Mouse (Mus musculus) cerebral cortex, adult 2 months (tissue): Measurements from ENCODE around the gene Tmco4.

ENCODE experiments used
- WGBS: fragments of 180-500 bp; shearing (Covaris S2); methylation state at CpG from one replicate; pipeline ENCODE4 v1.1.7; 2018; 5-methylcytosine and 5-hydroxymethylcytosine counted together

The Tmco4 gene

DNA sequence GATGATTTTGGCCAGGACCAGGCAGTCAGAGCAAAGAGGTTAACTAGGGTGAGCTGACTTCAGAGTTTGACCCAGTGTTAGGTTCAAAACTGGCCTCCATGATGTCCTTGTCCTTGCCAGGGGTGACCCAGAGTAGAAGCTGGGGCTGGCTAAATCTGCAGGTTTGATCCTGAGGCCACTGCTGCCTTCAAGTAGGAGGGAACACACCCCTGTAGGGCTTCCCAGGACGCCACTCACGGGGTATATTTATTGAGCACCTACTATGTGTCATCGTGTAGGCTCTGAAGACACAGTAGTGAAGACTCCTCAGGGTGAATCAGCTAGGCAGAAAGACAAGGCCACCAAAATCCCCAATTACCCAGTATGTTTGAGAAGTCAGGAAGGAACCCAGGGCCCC is 1.0 kb downstream of the Tmco4 start:
- 84% methylated on average over 3 of the region's 3 CpGs for WGBS

DNA sequence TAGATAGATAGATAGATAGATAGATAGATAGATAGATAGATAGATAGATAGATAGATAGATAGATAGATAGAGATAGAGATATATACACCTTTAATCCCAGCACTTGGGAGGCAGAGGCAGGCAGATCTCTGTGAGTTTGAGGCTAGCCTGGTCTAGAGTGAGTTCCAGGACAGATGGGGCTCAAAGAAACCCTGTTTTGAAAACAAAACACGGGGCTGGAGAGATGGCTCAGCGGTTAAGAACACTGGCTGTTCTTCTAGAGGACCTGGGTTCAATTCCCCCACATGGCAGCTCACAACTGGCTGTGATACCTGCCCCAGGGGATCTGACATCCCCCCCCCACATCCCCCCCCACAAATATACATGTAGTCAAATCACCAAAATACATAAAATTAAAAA is 1.9 kb downstream of the Tmco4 start:
- 89% methylated on average over 2 of the region's 2 CpGs for WGBS

DNA sequence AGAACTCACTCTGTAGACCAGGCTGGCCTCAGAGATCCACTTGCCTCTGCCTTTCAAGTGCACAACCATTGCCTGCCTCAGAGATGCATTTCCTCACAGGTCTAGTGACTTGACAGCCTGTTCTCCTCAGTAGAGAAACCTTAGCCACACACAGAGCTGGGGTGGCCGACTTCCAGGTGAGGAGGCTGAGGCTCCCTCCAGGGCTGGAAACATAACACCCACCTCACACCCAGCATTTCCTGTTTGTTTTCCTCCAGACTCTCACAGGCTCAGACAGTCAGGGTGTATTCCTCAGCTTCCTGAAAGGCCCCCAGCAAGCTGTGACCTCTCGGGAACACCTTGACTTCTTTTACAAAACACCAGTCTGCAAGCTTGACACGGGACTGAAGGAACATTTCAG is 2.5 kb downstream of the Tmco4 start:
- 74% methylated on average over 3 of the region's 3 CpGs for WGBS

DNA sequence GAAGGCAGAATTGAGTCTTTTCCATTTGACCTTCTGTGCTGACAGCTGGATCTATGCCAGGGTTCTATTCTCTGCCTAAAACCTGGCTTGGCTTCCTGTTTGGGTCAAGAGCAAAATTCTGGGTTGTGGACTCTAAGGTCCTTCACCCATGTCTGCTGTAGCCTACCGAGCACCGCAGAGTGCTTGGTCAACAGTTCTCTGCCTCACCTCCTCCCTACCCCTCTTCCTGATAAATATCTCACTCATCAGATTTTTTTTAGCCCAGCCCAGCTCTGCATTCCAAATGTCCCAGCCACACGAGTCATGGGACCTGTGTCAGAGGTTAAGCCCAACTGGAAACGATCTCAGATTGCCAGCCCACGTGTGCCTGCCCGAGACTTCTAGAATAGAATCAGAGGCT is 3.4 kb downstream of the Tmco4 start:
- 80% methylated on average over 6 of the region's 6 CpGs for WGBS

DNA sequence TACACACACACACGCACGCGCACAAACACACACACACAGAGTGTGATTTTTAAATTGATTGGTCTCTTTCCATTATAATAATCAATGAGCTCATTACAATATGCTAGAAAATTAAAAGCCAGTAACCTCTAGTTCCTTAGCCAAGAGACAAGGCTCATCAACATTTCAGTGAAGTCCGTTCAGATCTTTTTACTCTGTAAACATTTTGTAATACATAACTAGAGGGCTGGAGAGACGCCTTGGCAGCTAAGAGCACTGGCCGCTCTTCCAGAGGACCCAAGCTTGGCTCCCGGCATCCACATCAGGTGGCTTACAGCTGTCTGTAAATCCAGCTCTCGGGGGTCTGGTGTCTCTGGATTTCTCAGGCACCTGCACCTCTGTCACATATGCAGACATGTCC is 7.3 kb downstream of the Tmco4 start:
- WGBS = 90% methylated on average over 8 of the region's 8 CpGs

DNA sequence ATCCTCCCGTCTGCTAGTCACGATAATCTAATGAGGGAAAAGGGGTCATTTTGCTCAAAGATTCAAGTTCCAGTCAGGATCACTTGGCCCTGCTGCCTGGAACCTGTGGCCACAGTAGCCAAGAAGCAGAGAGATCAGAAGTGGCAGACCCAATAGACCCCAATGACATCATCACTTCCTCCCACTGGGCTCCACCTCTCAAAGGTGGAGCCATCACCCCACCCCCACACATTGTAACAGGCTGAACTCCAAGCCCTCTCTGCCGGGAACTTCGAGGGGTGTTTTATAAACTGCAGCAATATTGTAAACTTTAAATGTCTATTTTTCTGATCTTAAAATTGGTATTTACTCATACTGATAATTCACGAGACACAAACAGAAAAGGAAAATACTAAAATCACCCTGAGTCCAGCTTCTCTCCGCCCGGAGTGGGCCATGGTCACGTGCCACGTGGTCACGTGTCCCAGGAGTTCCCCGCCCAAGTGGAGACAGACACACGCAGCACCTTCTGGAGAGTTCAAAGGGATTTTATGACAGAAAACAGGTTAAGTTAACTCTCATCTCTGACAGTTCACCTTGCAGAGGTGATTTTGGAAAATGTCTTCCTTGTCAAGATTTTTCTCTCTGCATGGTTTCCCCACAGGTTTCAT is 8.2 kb downstream of the Tmco4 start:
- 44% methylated on average over 12 of the region's 12 CpGs for WGBS

DNA sequence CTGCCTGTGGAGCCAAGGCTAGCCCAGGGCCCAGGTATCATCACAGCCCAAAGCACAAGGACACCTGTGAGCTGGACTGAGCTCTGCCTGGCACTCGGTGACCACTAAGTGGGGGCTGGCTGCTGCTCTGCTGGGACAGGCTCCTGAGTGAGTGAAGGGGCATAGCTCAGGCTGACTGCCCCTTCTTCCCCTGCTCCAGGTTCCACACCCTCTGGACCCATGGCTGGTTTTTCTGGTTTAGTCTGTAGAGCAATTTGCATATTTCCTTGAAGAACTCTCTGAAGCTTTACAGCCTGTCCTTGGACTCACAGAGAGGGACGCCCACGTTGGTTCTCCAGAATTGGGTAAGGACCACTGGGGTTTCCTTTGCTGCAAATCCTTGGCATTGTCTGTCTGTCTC is 10.7 kb downstream of the Tmco4 start:
- WGBS = 76% methylated on average over 3 of the region's 3 CpGs

DNA sequence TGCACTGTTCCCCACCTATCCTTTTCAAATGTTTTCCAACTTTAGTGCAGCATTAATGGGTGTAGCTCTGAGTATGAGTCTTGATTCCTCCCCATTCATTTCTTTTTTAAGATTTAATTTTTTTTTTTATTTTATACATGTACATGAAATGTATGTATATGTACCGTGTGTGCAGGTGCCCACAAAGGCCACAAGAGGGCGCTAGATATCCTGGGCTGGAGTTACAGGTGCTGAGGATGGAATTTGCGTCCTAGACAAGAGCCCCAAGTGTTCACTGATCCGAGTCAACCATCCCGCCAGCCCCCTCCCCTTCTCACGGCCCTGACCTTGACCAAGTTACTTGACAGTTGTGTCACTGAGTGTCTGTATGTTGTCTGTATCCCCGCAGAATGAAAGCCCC is 12.1 kb downstream of the Tmco4 start:
- WGBS = 81% methylated on average over 7 of the region's 7 CpGs

DNA sequence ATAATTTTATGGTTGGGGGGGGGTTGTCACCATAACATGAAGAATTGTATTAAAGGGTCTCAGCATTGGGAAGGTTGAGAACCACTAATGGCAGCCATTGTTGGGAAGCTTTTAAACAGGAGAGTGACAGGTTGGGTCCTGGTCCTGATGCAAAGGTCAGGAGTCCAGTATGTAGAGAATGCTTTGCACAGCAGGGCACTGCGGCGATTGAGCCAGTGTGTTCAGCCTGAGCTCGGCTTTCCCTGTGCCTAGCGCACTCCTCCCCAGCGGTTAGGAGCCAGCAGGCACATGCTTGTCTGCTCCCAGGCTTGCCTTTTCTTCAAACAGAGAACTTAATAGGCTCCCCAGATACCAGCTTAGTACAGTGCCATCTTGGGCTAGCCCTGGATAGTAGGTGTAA is 13.6 kb downstream of the Tmco4 start:
- WGBS = 77% methylated on average over 5 of the region's 5 CpGs

DNA sequence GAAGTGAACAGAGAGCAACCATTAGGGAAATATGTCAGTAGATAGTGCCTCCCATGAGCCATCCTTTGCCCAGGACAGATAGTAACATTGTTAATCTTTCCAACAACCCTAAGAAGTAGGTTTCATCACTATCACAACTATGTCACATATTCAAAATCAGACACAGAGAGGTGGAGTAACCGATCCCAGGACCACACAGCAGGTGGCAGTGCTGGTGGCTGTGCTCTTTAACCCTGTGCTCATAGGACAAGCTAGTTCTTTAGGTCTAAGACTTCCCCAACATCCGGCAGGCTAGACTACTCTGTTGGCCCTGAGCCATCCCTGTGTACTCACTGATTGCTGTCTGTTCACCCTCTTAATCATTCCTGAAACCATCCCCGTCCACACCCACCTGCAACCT is 21.7 kb downstream of the Tmco4 start:
- 71% methylated on average over 3 of the region's 3 CpGs for WGBS

DNA sequence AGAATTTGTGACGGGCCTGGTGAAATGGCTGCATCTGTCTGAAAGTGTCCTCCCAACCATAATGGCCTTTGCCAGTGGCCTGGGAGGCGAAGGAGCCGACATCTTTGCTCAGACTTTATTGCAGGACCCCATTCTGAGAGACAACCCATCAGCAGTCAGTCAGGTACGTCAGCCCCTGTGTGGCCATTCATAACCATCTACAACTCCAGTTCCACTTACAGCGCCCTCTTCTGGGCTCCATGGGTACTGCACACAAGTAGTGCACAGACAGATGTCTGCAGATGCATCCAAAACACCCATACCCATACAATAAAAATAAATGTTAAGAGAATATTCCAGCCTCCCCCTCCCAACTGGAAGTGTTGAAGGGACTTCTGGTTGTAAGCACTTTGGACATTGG is 23.7 kb downstream of the Tmco4 start:
- WGBS = 85% methylated on average over 5 of the region's 5 CpGs

DNA sequence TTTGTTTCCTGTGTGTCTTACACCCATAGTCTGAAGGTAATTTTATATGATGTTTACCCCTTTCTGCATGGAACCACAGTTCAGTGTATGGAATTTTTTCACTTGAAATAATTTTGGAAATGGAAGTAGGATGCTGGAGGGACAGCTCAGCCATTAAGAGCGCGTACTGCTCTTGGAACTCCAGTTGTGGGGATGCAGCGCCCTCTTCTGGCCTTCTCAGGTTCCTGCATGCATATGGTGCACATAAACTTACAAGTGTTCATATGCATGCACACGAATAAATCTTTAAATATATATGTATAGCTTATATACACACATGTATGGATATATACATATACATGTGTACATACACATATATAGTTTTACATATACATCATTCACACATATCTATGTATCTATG is 24.4 kb downstream of the Tmco4 start:
- 85% methylated on average over 4 of the region's 4 CpGs for WGBS

DNA sequence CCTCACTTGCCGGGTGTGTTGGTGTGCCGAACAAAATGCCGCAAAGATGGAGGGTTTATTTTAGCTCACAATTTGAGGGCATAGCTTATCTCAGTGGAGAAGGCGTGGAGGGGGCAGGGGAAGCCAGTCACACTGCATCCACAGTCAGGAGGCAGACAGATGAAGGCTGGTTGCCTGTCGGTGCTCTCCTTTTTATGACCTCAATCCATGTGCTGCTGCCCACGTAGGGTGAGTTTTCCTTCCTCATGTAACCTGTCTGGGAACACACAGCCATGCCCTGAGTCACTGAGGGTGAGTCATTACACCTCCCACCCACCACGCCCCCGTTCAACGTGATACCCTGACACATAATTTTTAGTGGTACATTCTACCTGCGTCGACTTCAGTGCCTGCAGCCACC is 25.9 kb downstream of the Tmco4 start:
- WGBS = 54% methylated on average over 11 of the region's 11 CpGs

DNA sequence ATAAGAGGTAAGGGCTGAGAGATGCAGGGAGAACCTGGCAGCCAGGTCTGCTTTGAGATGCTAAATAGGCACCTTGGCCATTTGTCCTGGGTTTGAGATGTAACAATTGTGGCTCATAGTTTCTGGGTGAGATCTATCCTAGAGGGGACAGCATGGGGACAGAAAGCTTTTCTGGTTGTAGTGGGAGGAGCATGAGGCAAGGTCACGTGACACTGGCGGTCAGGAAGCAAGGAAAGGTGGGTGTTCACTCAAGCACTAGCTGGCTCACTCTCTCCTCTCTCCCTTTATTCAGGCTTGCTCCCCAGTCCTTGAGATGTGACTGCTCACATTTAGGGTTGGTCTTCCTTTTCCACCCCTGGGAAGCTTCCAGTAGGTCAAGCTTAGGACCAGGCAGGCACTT is 28.3 kb downstream of the Tmco4 start:
- 65% methylated on average over 2 of the region's 2 CpGs for WGBS

DNA sequence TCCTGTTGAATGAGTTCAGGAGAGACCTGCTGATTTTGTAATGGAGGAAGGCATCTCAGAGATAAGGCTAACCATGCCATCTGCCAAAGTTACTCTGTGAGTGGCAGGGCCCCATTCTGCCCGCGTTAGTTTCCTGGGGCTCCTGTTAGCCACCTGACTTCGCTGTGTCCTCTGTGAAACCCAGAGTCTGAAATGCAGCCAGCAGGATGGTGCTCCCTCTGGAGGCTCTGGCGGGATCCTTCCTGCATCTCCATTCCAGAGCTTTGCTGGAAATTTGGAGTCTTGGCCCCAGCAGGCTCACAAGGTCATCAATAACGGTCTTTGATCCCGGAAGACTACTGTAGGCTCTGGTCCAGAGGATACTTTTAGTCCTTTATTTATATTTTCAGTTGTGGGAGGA is 28.7 kb downstream of the Tmco4 start:
- 25% methylated on average over 6 of the region's 6 CpGs for WGBS

DNA sequence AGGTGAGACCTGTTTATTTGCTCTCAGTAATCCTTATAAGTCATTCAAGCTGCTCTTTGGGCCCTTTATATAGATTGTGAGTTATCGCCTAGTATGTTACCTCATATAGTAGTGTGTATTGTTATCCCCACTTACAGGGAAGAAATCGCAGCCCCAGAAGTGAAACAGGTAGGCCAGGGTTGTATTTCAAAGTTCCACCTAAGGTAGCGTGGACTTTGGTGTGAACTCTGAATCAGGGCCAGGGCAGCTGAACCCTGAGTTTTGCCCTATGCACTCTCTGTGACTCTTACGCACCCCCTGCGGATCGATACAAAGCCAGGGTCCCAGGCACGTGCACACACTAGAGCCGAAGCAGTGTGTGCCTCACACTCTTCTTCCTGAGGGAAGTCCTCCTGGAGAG is 31.4 kb downstream of the Tmco4 start:
- 84% methylated on average over 8 of the region's 8 CpGs for WGBS

DNA sequence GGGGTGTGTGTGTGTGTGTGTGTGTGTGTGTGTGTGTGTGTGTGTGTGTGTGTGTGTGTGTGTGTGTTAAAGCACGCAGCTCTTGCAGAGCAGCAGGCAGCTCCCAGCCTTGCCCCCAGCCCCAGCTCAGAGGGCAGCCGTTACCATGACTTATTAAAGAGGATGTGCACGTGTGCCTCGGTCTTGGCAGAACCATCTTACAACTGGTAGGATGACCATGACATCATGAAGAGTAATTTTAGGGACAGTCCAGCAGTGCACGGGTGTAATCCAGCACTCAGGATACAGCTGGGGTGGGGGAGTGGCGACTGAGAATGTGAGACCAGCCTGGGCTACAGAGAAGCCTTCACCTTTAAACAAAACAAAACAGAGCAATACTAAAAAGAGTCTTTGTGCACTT is 32.5 kb downstream of the Tmco4 start:
- 43% methylated on average over 6 of the region's 6 CpGs for WGBS

DNA sequence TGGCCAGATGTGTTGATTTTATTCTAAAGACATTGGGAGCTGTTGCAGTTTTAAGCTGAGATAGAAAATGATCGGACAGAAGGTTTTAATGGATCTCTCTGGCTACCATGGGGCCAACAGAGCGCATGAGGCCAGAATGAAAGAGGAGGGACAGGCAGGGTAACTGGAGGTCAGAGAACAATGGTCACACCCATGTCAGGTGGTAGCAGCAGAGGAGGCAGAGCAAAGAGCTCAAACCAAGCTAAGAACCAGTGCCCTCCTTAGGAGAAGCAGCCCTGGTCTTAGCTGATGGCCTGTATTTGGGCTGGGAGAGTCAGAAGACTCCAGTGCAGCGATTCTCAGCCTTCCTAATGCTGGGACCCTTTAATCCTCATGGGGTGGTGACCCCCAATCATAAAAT is 34.7 kb downstream of the Tmco4 start:
- WGBS = 86% methylated on average over 3 of the region's 3 CpGs

DNA sequence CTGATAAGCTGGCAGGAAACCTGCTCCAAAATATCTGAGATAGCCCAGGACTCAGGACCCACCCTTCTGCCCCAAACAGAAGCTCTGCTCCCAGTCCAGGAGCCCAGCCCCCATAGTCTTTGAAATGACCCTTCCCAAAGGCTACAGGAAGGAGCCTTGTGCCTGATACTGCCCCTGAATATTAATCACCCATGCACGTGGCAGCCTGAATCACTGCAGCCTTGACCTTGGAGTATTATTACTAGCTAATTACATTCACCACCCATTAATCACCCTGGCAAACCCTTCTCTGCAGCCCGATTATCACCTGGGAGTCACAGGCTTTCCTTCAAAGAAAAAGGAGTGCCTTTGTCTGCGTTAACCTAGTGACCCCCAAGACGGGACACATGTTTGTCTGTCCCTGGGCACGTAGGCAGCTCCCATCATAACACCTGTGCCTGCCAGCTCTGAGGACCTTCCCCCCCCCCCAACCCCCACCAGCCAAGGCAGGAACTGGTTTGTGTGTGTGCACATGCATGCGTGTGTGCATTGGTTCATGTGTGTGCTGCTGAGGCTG is 35.4 kb downstream of the Tmco4 start:
- WGBS = 66% methylated on average over 6 of the region's 6 CpGs

DNA sequence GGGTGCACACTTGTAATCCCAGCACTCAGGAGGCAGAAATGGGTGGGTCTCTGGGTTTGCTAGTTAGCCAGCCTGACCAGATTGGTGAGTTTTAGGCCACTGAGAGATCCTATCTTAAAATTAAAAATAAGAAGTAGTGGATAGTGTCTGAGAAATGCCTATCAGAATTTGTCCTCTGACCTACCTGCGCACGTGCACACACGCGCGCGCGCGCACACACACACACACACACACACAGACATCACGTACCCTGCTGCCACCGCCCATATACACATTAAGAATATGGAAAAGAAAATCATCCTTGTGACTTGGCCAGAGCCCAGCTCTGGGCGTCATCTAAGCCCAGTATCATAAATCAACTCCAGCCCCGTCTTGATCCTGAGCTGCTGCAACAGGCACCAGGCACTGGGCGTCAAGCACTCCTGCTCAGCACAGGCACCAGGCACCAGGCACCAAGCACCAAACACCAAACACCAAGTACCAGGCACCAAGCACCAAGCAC is 38.6 kb downstream of the Tmco4 start:
- 95% methylated on average over 13 of the region's 13 CpGs for WGBS

DNA sequence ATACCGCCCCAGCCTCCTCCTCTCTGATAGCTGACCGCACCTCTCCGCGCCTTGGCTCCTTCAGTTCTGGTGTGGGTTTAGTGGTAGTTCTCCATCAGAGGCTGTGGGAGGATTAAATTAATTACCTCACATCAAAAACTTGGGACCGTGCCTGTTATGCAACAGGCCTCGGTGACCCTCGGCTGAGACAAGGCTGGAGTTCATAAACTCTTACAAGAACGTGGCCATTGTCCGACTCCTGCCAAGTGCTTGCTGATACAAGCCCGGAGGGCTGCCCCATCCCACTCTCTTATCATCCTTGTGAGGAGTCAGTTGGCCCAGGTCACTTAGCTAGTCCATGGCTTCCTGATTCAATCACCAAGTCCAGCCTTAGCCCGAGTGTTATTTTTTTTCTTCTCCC is 40.6 kb downstream of the Tmco4 start:
- WGBS = 91% methylated on average over 11 of the region's 11 CpGs

DNA sequence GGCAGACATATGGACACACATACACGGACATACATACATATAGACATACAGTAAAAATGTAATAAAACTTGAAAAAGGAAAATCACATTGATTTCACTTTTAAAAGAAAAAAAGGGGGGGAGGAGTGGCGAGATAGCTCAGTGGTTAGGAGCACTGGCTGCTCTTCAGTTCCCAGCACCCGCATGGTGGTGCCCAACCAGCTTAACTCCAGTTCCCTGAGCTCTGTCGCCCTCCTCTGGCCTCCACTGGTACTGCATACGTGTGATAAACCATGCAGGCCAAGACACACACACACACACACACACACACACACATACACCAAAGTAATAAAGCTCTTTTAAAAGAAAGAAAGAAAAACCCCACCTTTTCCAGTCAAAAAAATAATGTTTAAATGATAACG is 42.1 kb downstream of the Tmco4 start:
- 87% methylated on average over 6 of the region's 6 CpGs for WGBS

DNA sequence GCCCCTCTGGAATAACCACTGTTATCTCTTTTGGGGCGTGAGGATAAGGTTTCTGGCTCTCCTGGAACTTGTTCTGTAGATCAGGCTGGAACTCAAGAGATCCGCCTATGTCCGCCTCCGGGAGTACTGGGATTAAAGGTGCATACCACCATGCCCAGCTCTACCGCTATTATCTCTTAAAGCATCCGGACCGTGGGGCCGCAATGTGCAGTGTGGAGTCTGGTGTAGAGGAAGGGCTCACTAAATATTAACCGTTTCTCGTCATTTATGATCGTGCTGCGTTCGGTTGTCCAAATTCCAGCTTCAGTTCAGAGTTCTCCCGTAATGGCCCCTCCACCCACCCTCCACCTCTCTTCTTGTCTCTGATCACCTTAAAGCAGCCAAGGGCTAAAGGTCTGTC is 45.7 kb downstream of the Tmco4 start:
- 95% methylated on average over 14 of the region's 14 CpGs for whole genome bisulfite sequencing

DNA sequence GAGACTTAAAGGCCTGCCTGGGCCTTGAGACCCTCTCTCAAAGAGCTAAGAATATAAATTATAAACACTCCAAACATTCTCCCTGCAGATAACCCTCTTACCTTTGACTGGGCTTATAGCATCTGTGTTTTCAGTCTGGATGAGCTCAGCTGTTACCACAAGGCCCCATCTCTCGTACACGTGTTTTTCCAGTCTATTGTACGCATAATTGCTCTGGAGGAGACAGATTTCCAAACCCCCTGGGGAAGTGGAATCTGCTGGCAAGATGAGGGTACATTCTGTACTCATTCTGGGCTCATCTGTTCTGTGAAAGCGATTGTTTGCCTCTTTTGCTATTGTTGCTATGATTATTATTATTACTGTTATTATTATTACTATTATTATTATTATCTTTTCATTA is 46.3 kb downstream of the Tmco4 start:
- 74% methylated on average over 4 of the region's 4 CpGs for WGBS
